Mouse (Mus musculus): ENCODE data around the gene Brpf3.
"Not testable (repeated sequence)": the region's sequence is repeated elsewhere in the genome, so short reads cannot be mapped to it uniquely, and the experiment has no call there.

Gene Brpf3

GRCm38 (mm10) chr17:28824896-28825295 is 24.0 kb downstream of the Brpf3 start:
- in situ Hi-C loops (cut with MboI; ENCODE audit: unreplicated experiment in 2 of 2): no loop called here

DNA sequence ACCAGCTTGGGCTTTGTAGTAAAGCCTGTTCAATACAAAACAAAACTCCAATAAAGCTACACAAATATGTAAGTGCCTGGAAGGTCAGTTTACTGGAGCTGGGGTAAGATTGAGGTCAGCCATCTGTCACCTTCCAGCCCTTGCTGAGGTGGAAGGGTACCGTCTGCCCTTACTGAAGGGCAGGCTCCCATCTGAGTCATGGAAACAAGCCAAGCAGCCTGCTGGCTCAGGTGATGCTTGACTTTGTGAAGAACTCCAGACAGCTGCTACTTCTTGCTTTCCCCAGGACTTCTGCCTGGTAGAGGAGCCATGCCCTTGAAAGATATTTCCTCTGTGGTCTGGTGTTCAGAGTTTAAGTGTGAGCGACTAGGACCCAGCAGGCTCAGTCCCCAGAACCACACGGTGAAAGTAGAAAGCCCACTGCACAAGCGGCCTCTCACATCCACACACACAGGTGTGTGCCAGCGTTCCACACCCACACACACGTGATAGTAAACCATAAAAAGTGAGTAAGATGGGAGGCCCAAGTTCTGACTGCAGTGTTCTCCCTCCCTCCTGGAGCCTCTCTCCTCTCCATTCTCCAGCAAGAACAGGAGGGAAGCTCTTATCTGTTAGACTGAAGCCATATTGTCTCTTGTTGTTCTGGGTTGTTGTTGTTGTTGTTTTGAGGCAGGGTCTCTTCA is 24.6 kb downstream of the Brpf3 start:
- in situ Hi-C loops (cut with MboI; ENCODE audit: unreplicated experiment in 2 of 2): no loop called here

GRCm38 (mm10) chr17:28827665-28828231 is 26.9 kb downstream of the Brpf3 start:
- in situ Hi-C loops (cut with MboI; ENCODE audit: unreplicated experiment in 2 of 2): no loop called here

DNA sequence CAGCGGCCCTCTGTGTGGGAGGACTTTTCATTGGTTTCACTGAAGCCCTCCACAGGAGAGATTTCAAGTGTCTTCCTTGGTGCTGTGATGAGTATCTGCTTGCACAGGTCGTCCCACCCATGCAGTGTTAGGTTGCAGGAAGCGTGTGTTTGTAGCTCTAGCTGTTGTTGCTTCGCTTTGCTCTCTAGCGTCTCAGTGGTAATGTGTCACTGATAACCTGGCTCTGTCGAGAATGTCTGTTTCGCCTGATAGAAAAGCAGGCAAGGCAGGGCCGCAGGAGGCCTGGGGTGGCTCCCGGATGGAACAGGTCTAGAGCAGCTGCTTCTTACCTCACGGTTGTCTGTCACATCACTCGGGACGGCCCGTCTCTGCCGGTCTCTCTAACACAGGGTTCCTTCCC is 28.2 kb downstream of the Brpf3 start:
- in situ Hi-C loops (cut with MboI; ENCODE audit: unreplicated experiment in 2 of 2): no loop called here

- in situ Hi-C loops (cut with MboI; ENCODE audit: unreplicated experiment in 2 of 2): no loop called here
These were observed 30.2 kb downstream of the Brpf3 start for GRCm38 (mm10) chr17:28831065-28831464.

- in situ Hi-C loops (cut with MboI; ENCODE audit: unreplicated experiment in 2 of 2): no loop called here
These were observed 31.1 kb downstream of the Brpf3 start for GRCm38 (mm10) chr17:28832040-28832439.

- in situ Hi-C loops (cut with MboI; ENCODE audit: unreplicated experiment in 2 of 2): no loop called here
These were observed 32.0 kb downstream of the Brpf3 start for GRCm38 (mm10) chr17:28832875-28833274.

GRCm38 (mm10) chr17:28834676-28835075 is 33.8 kb downstream of the Brpf3 start:
- in situ Hi-C loops (cut with MboI; ENCODE audit: unreplicated experiment in 2 of 2): no loop called here

- in situ Hi-C loops (cut with MboI; ENCODE audit: unreplicated experiment in 2 of 2): no loop called here
These were observed 37.0 kb downstream of the Brpf3 start for GRCm38 (mm10) chr17:28837840-28838239.

- in situ Hi-C loops (cut with MboI; ENCODE audit: unreplicated experiment in 2 of 2): not testable (repeated sequence)
These were observed 41.1 kb downstream of the Brpf3 start for GRCm38 (mm10) chr17:28841947-28842346.

DNA sequence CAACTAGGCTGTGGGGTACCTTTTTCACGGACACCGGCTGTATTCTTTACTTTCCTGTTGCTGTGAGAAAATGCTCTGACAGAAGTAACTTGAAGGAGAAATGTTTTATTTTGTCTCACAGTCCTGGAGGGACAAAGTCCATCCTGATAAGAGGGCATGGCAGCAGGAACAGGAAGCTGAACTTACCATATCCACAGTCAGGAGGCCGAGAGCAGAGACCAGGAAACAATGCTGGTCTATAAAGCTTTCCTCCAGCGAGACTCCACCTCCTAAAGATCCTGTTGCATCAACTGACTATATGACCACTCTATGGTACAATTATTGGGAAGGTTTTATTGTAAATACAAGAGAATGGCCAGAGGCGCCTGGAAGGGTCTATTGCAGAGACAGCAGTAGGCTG is 42.8 kb downstream of the Brpf3 start:
- in situ Hi-C loops (cut with MboI; ENCODE audit: unreplicated experiment in 2 of 2): no loop called here

DNA sequence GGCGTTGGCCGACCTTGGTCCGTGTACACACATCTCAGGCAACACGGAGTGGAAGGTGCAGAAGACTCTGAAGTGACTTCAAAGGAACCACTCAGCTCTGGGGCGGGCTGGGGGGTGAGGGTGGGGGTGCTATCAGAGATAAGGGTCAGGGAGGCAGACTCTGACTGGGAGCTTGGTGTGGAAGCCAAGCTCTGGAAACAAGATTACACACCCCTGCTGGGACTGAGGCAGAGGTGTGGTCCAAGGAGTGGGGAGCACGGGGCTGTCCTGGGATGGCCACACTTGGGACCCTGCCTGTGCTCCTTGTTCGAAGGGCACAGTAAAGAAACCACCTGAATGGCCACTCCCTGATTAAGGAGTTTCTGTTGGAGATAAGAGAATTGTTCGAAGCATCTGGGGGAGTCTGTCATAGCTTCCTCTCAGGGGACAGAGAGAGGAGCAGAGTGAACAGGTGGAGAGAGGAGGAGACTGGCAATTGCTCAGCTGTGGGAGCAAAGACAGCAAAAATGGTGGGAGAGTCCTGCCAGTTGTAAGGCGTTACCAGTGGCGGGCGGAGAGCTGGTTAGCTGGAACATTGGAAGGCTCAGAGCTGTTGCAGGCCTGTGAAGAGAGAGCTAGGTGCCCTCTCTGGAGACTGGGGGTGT is 46.2 kb downstream of the Brpf3 start:
- in situ Hi-C loops (cut with MboI; ENCODE audit: unreplicated experiment in 2 of 2): no loop called here

DNA sequence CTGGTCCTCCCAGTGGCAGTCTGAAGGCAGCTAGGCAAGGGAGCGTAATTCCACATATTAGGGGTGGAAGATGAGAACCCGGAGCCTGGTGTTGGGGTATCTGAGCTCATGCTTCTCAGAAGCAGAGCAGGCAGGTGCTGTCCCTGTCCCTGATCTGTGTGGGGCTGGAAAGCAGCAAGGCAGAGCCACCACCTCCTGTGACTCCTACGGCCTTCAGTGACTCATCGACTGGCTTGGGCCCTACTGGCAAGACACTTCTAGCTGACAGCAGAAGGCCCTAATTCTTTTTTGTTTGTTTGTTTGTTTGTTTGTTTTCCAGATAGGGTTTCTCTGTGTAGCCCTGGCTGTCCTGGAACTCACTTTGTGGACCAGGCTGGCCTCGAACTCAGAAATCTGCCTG is 49.6 kb downstream of the Brpf3 start:
- in situ Hi-C loops (cut with MboI; ENCODE audit: unreplicated experiment in 2 of 2): loop anchor here (10.0 to 25.0 kb wide), 2 partner anchors 88 to 96 kb away; partner anchors contain the start of gene Mapk13 (in 1 of the 2)

- in situ Hi-C loops (cut with MboI; ENCODE audit: unreplicated experiment in 2 of 2): loop anchor here (10.0 to 25.0 kb wide), 2 partner anchors 92 to 100 kb away; partner anchors contain the start of gene Mapk13 (in 1 of the 2)
These were observed 53.5 kb downstream of the Brpf3 start for GRCm38 (mm10) chr17:28854377-28854776.

- in situ Hi-C loops (cut with MboI; ENCODE audit: unreplicated experiment in 2 of 2): loop anchor here (10.0 to 25.0 kb wide), 2 partner anchors 93 to 101 kb away; partner anchors contain the start of gene Mapk13 (in 1 of the 2)
These were observed 54.4 kb downstream of the Brpf3 start for GRCm38 (mm10) chr17:28855166-28855885.

DNA sequence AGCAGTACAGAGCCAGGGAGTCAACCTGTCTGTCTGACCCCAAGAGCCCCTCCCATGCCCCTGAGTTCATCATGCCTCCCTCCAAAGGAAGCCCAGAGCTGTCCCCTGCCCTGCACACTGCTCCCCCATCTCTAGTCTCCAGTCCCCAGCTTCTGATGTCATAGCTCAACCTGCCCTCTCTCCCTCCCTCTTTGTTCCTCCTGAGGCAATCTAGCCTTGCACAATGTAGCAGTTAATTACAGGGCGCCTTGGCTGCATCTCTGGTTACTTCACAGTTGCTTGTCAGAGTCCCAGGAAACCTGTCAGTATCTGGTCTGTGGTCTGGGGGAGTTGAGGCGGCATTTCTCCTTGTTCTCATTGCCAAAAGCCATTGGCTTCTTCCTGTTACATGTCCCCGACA is 55.1 kb downstream of the Brpf3 start:
- in situ Hi-C loops (cut with MboI; ENCODE audit: unreplicated experiment in 2 of 2): loop anchor here (10.0 to 25.0 kb wide), 2 partner anchors 94 to 101 kb away; partner anchors contain the start of gene Mapk13 (in 1 of the 2)

DNA sequence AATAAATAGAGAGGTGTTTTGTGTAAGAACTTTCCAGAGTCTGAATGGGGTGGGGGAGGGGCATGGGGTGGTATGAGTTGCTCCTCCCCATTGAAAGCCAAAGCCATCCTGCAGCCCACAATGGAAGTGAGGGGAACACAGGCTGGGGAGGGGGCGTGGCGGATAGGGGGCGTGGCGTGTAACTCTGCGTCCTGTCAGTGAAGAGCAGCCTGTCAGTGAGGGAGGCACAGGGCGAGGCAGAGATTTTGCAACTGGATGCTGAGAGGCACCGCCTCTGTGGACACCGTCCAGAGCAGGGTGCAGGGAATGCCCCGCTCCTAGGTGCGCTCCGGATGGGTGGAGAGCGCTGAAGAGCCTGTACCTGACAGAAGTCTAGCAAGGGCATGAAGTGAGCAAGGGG is 57.3 kb downstream of the Brpf3 start, which contains the start of gene Pnpla1:
TSS of gene Pnpla1 (plus strand) at position 207 of the 400 bp plus-strand sequence.
- in situ Hi-C loops (cut with MboI; ENCODE audit: unreplicated experiment in 2 of 2): loop anchor here (10.0 to 25.0 kb wide), 2 partner anchors 96 to 103 kb away; partner anchors contain the start of gene Mapk13 (in 1 of the 2)

DNA sequence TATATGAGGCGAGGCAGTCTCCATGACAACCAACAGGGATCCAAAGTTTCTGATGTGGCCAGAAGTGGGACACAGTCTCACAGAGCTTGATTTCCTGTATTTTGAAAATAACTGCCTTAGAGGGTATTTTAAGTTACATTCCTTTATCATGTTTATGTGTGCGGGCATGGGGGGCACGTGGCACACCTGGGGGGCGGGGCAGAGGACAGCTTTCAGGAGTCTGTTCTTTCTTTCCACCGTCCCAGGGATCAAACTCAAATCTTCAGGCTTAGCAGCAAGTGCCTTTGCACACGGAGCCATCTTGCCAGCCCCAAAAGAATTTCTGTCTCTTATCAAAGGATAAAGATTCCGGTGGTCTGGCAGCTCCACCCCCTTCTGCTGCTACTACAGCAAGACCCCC is 63.0 kb downstream of the Brpf3 start:
- in situ Hi-C loops (cut with MboI; ENCODE audit: unreplicated experiment in 2 of 2): loop anchor here in 1 of 2 experiments (25.0 kb wide), 1 partner anchor 102 kb away; the partner anchor contains the start of gene Mapk13

DNA sequence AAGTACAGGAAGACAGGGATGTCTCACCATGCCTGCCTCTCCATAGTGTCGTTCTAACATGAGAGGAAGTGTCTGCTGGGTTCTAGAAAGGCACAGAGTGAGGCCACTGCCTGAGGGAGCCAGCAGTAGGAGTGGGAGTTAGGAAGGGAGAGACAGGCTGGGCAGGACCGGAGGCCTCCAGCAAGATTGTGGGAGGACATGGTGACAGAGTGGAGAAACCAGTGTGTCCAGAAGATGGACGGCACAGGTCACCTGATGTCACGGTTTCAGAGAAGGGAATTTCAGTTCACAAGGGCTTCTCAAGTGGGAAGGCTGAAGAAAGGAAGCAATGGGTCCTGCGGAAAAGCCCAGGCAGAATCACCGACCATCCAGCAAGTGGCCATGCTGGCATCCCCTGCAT is 63.6 kb downstream of the Brpf3 start:
- in situ Hi-C loops (cut with MboI; ENCODE audit: unreplicated experiment in 2 of 2): loop anchor here in 1 of 2 experiments (25.0 kb wide), 1 partner anchor 102 kb away; the partner anchor contains the start of gene Mapk13

- in situ Hi-C loops (cut with MboI; ENCODE audit: unreplicated experiment in 2 of 2): loop anchor here in 1 of 2 experiments (25.0 kb wide), 1 partner anchor 105 kb away; the partner anchor contains the start of gene Mapk13
These were observed 66.0 kb downstream of the Brpf3 start for GRCm38 (mm10) chr17:28866921-28867320.
